Mouse (Mus musculus): ENCODE results near the gene Rasgrp1.

Gene Rasgrp1

DNA sequence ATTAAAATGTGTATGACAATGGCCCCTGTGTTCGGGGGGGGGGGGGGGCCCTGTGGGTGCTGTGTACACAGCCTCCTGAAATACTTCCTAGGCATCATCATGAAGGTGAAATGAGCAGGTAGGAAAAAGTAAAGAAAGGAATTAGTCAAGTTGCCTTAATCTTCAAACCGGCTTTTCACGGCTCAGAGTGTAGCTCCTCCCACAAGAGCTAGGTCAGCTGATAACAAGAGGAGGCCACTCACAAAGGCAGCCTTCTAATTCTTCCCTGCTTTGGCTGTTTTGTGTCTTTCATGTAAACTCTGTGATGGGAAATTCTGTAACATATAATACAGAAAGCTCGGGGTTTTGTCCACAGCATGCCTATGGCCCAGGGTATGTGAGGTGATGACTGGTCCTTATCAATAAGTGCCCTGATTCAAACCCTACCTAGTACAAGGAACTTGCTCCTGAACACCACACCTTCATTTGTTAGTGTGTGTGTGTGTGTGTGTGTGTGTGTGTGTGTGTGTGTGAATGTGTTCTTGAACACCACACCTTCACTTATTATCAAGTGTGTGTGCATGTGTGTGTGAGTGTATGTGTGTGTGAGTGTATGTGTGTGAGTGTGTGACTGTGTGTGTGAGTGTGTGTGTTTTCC is 7.1 kb downstream of the Rasgrp1 start:
- no peak for DNase-seq (ENCODE audit: low spot score)

DNA sequence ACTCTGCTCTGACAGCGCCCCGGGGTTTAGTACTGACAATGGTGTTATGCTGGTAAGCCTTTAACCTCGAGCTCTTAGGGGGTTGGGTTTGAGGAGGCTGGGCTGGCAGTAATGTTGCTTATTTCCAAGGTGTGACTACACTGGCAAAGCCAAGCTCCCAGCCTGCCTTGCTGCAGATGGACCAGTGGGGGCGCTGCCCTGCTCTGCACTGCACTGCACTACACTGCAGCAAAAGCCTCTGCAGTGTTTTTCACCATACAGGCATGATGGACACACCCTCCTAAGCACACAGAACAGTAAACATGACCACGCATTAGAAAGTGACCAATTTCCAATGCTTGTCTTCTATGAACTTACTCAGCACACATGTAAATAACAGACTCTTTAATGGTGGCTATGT is 11.2 kb downstream of the Rasgrp1 start:
- DNase-seq (ENCODE audit: low spot score), result no peak

- no peak for DNase-seq (ENCODE audit: low spot score)
Measured at GRCm38 (mm10) chr2:117328521-117329285, 14.1 kb downstream of the Rasgrp1 start.

DNA sequence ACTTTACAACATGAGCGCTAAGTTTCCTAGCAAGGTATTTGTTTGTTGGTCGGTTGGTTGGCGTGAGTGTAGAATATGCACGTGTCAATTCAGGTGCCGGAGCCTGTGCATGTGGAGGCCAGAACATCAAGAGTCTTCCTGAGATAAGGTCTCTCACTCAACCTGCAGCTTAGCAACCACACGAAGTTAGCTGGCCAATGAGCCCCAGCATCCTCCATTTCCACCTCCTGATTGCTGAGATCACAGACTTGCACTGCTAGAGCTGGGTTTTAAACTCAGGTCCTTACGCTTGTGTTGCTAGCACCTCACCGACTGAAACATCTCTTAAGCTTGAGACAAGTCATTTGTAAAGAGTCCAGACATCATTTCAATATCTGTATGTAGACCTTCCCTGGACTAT is 20.4 kb downstream of the Rasgrp1 start:
- no peak for DNase-seq (ENCODE audit: low spot score)

DNA sequence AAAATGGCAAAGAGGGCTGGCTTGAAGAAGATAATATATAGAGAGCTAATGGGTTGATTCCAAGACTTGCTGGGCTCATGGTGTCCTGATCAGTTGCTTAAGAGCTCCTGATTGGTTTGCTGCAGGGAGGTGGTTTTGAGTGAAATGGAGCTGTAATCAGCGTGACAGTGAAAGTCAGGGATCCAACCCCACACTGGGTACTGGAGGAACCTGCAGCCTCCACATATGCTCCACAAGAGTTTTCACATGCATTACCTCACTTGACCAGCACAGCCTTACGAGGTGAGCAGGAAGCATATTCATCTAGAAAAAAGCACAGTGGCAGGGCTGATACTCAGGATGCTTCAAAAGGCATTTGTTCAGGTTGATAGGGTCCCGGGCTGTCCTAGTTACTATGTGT is 21.6 kb downstream of the Rasgrp1 start:
- DNase-seq (ENCODE audit: low spot score), result no peak

GRCm38 (mm10) chr2:117318991-117319390 is 23.8 kb downstream of the Rasgrp1 start:
- no peak for DNase-seq (ENCODE audit: low spot score)

DNA sequence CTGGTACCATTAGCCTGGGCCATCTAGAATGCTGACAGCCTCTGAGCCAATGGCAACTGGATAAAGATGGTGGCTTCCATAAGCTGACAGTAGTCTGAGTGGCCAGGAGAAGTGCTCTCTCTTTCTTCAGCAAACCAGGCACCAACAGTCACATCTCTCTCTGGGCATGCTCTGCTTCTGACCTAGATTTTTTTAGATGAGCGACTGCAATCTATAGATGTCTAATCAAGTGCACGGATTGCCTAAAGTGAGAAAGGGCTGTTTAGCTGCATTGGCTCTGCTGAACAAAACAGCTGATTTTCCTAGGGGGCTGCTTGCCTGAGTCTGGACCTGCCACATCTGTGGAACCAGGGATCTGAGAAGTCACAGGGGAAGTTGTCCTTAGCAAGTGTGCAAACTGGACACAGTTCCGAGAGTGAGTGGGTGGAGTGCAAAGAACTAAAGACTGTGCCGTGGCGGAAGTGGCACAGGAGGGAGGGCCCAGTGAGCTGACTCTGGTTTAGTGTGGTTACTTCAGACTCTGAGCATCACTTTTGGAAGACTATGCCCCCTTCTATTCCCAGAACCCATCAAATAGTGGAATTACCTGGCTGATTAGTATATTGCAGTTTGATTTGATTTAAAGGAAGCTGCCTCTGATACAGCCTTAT is 29.1 kb downstream of the Rasgrp1 start:
- DNase-seq (ENCODE audit: low spot score), result no peak

DNA sequence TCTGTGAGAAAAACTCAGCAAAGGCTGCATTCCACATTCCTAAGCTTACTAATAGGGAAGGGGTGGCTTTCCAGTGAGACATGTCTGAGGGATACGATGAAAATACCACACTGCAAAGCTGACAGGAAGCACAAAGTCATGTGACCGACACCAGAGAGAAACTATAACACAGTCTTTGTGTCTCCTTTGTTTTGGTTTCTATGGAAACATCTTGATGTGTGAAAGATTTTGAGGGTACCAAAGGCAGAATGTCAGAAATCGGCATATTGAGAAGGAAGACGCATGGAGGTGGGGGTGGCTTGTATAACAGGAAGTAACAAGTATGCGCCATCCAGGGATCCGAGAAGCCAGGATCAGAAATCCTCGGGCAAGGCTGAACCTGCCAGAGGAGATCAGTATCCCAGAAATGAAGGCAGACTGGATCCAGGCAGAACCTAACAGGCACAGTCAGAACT is 30.3 kb downstream of the Rasgrp1 start:
- DNase-seq (ENCODE audit: low spot score), result no peak

DNA sequence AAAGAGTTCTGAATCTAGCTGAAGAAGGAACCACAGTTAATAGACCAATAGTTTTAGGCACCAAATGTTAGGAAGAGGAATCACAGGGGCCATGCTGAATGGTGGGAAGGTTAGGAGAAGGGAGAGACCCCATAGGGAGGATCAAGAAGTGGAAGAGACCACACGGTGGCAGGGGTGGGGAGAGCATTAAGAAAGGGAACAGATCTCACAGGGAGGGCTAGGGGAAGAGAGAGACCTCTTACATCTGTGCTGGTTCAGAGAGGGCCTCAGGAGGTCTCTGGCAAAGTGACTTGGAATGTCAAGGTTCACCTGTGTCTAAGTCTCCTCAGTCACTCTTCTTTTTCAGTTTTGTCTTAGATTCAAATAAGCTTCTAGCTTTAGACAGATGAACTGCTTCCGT is 30.8 kb downstream of the Rasgrp1 start:
- DNase-seq (ENCODE audit: low spot score), result no peak

DNA sequence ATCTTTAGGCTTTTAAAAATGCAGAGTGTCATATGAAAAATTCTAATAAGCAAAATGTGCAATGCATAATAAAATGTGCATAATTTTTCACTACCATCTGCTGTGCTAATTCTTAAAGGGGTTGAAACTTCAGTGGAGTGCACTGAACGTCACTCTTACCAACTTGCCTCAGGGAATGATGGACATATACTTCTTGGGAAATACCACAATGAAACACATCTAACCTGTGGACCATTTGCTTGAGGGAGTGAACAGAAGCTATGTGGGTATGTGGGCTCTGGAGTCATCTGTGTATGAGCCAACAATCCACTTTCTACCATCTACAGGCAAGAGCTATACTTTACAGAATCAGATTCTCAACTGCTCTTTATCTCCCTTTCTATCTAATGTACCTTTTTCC is 31.5 kb downstream of the Rasgrp1 start:
- no peak for DNase-seq (ENCODE audit: low spot score)

DNA sequence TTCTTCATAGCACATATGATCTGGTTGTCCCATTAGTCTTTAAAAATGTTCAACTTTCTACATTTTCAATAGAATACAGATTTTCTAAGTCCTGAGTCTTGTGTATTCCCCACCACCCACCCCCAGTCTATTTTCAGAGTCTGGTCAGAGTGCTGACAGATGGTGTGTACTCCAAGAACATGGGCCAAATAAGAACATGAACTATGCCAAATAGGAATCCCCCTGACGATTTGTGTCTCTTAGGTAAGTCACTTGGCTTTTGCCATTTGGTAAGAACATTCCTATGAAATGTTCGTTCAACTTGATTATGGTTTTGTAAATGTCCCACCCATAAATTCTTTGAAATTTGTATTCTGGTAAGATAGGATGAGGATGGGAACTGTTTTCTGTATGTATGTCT is 33.8 kb downstream of the Rasgrp1 start:
- no peak for DNase-seq (ENCODE audit: low spot score)

- DNase-seq (ENCODE audit: low spot score), result no peak
Measured at GRCm38 (mm10) chr2:117307959-117308358, 34.8 kb downstream of the Rasgrp1 start.

DNA sequence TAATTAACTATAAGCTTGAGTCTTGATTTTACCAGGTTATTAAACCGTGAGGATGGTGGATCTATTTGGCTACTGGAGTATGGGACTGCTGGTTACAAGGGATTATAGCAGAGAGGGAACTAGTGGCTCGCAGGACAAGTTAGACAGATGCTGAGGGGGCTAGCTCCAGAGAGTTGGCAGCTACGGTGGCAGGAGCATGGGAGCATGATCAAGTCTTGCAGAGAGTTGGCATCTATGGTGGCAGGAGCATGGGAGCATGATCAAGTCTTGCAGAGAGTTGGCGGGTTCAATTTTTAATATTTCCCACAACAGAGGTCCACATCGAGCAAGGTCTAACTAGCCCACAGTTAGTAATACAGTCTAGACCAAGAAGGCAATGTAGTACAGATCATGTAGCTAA is 37.9 kb downstream of the Rasgrp1 start:
- DNase-seq (ENCODE audit: low spot score), result no peak

- DNase-seq (ENCODE audit: low spot score), result no peak
Measured at GRCm38 (mm10) chr2:117303391-117304350, 39.1 kb downstream of the Rasgrp1 start.

- DNase-seq (ENCODE audit: low spot score), result no peak
Measured at GRCm38 (mm10) chr2:117299596-117300448, 43.0 kb downstream of the Rasgrp1 start.

DNA sequence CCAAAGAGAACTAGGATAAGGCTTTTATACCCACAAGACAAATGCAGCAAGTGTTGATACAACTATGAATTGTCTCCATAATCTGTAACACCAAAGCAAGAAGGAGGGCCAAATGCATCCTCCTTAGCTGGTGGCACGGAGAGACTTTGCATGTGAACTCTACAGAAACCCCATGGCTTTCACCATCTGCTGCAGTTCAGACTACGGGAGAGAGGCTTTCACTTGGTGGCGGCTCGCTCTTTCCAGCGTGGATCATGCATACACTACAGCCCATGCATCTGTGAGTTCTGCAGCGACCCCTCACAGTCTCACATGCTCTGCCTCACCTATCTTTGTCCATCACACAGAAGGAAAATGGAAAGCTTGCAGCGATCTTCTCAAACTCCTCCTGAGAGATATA is 54.5 kb downstream of the Rasgrp1 start:
- DNase-seq (ENCODE audit: low spot score), result no peak

- DNase-seq (ENCODE audit: low spot score), result peak; percentile 63
Measured at GRCm38 (mm10) chr2:117263786-117264408, 78.9 kb downstream of the Rasgrp1 start.

DNA sequence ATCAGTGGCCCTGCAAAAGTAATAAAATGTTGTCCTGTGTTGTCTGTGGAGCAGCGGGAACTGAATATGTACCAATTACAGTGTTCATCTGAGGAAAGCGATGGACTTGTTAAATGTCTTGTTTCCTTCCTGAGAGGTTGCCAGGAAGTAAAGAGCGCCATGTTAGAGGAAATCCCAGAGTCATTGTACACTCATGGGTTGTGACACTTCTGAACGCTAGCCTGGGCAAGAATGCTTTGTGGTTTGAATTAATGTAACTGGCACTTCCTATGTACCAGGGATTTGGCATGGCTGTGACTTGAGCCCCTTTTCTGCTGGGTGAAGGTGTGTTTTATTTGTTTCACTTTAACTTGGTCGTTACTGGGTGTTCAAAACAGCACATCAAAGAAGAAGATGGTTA is 80.6 kb downstream of the Rasgrp1 start:
- DNase-seq (ENCODE audit: low spot score), result no peak

DNA sequence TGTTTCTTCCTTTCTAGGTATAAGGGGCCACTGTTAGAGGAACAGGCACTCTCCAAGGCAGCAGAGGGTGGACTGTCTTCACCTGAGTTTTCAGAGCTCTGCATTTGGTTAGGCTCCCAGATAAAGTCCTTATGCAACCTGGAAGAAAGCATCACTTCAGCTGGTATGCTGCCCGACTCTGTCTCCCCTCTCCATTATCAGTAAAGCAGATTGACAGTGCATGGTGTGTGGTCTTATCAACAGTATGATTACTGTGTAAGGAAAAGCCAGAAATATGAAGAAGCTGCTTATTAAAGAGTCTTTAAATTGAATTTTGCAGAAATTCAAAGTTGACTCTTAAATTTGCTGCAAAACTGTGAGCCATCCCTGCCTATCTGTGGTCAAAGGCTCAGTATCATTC is 85.2 kb downstream of the Rasgrp1 start:
- no peak for DNase-seq (ENCODE audit: low spot score)

DNA sequence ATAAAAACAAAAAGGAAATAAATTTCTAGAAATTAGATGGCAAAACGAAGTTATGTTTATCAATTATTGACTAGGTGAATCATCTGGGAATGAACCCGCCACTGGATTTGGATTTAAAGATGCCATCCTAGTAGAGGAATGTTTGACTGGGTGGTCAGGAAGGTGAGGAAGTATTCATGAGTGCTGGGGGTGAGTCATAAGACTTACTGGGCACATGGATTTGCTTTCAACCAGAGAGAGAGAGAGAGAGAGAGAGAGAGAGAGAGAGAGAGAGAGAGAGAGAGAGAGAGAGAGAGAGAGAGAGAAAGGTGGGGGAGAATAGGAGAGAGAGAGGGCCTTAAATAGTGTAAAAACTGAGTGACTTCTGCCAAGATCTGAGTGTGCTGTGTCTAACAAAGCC is 87.4 kb downstream of the Rasgrp1 start:
- no peak for DNase-seq (ENCODE audit: low spot score)
